Mouse (Mus musculus): ENCODE data around the gene Dhrs3. TPM values are rescaled to one million over a fixed set of nuclear protein-coding genes. Genes with fewer than 3 reads are reported as not detected.
A peak's percentile ranks its signal among the peaks of the same experiment; 100 is the strongest.

Dhrs3 gene
- polyA plus RNA-seq, 1 experiment from 2014 or later: 128 TPM

DNA sequence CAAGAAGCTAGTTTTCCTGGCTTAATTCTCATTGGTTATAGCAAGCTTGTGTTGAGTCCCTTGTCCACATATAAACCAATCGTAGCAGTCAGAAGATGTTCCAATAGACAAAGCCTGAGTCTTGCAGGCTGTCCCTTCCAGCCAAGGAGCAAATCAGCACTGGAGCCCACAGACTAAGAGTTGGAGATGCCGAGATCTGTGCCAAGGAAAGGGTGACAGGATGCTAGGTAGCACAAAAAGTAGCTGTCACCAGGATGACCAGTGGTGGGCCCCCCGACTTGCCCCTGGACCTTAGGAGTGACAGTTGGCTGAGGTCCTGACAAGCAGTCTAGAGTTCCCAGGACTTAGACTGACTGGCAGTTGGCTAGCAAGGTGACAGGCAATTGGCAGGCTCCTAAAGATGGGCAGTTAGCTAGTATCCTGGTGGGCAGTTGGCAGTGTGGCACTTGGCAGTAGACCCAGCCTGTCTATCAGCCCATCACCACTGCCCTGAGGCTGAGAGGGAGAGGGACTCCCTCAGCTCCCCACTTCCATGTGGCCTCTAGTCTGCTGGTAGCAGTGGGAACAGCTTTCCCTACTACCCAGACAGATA lies 44.0 kb downstream of the Dhrs3 start:
- Histone ChIP-seq H3K4me2 (replicated peaks; ENCODE audit: low read depth, low read length) (no peak overlapping the region), H3K36me3 (ENCODE audit: control insufficient read depth, insufficient read depth, low read length) (no peaks in the 10 kb centered on the region), H3K27ac (ENCODE audit: low read length) (no peak overlapping the region), H3K4me3 (ENCODE audit: low read depth, low read length) (no peak overlapping the region), H3K9ac (replicated peaks; ENCODE audit: low read depth, low read length) (no peak overlapping the region), H3K4me1 (ENCODE audit: control insufficient read depth, insufficient read depth, low read length) (peaks cover 4% of the 10 kb centered on the region; the same call in 1 of the 2 replicates), H3K9me3 (ENCODE audit: control insufficient read depth, low read depth, low read length) (no peaks in the 10 kb centered on the region), H3K27me3 (ENCODE audit: control insufficient read depth, insufficient read depth, low read length) (no peaks in the 10 kb centered on the region)
- ATAC-seq (ENCODE audit: insufficient number of reproducible peaks, insufficient read depth, low FRiP score, low read depth): no peak
- WGBS: 93% methylated on average over 3 of the region's 3 CpGs

DNA sequence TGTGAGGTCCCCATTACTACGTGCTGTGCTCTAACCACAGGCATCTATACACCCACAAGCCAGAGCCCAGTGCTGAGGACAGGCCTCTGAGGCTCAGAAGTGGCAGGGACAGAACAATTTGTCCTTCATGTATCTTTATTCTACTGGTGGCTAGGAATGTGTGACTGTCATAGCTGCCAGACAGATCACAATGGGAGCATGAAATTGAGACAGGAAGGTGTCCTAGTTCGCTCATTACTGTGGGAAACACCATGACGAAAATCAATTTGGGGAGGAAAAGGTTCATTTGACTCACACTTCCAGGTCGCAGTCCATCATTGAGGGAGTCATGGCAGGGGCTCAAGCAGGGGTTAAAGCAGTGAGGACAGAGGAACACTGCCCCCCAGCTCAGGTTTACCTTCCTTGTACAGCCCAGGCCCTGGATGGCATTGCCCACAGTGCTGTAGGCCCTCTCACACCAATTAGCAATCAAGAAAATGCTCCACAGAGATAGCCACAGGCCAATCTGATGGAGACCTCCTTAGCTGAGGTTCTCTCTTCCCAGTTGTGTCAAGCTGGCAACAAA lies 47.3 kb downstream of the Dhrs3 start:
- no peak for ATAC-seq (ENCODE audit: insufficient number of reproducible peaks, insufficient read depth, low FRiP score, low read depth)
- Histone ChIP-seq H3K4me1 (ENCODE audit: control insufficient read depth, insufficient read depth, low read length) (peaks cover 4% of the 10 kb centered on the region; the same call in 1 of the 2 replicates), H3K9ac (replicated peaks; ENCODE audit: low read depth, low read length) (no peak overlapping the region), H3K4me2 (replicated peaks; ENCODE audit: low read depth, low read length) (no peak overlapping the region), H3K36me3 (ENCODE audit: control insufficient read depth, insufficient read depth, low read length) (no peaks in the 10 kb centered on the region), H3K27ac (ENCODE audit: low read length) (no peak overlapping the region), H3K4me3 (ENCODE audit: low read depth, low read length) (no peak overlapping the region), H3K9me3 (ENCODE audit: control insufficient read depth, low read depth, low read length) (no peaks in the 10 kb centered on the region), H3K27me3 (ENCODE audit: control insufficient read depth, insufficient read depth, low read length) (no peaks in the 10 kb centered on the region)
- WGBS: 88% methylated on average over 4 of the region's 4 CpGs

DNA sequence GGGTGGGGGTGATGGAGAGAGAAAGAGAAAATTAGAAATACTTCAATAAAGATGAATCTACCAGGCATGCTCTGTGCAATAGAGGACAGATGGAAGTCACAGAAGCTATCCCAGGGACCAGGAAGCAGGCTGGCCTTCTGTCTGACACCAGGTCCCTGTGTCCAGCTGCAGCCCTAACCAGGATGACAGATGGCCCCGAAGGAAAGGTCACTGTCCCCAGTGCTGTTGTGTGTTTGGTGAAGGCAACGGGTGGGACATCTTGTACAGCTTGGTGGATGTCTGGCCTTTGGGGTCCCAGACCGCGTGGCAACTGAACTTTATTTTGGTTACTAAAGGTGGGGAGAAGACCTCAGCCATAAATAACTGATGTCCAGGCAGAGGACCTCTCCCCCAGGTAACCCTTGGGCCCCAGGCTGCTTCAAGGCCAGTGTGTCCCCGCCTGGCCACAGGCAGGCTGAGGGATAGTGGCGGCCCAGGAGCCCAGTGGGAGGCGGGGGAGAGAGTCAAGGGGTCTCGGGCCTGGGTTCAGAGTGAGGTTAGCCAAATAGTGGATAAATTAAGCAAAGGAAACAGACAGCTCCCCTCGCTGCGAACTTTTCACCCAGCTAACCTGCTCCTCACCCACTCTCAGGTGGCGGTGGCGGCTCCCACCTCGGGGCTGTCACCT lies 48.3 kb downstream of the Dhrs3 start:
- no peak; the same call in 1 of the 2 replicates for ATAC-seq (ENCODE audit: insufficient number of reproducible peaks, insufficient read depth, low FRiP score, low read depth)
- H3K4me3 ChIP-seq (ENCODE audit: low read depth, low read length): no peak overlapping the region
- H3K4me2 ChIP-seq (replicated peaks; ENCODE audit: low read depth, low read length): no peak overlapping the region
- 46% methylated on average over 13 of the region's 13 CpGs for WGBS
- H3K9ac ChIP-seq (replicated peaks; ENCODE audit: low read depth, low read length): no peak overlapping the region
- H3K27ac ChIP-seq (ENCODE audit: low read length): no peak overlapping the region
- no peaks in the 10 kb centered on the region for H3K9me3 ChIP-seq (ENCODE audit: control insufficient read depth, low read depth, low read length)
- H3K27me3 ChIP-seq (ENCODE audit: control insufficient read depth, insufficient read depth, low read length): no peaks in the 10 kb centered on the region
- no peaks in the 10 kb centered on the region for H3K36me3 ChIP-seq (ENCODE audit: control insufficient read depth, insufficient read depth, low read length)
- H3K4me1 ChIP-seq (ENCODE audit: control insufficient read depth, insufficient read depth, low read length): peaks cover 4% of the 10 kb centered on the region; the same call in 1 of the 2 replicates

DNA sequence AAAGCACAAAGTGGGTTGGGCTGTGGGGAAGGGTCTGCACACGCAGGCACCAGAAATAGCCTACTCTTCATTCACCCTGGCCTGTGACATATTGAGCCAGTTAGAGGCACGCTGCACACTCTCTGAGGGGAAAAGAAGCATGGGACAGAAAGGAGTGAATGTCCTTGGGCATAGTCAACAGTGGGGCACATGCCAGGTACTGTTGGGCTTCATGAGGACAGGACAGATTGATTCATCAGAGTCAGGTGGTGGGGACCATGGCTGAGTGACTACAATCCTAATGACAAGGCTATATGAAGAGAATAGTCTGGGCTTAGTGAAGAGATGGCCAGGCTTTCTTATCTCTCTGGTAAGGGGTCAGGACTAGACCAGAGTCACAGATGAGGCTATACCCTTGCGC lies 49.8 kb downstream of the Dhrs3 start:
- H3K4me1 ChIP-seq (ENCODE audit: control insufficient read depth, insufficient read depth, low read length): peaks cover 4% of the 10 kb centered on the region; the same call in 1 of the 2 replicates
- H3K4me3 ChIP-seq (ENCODE audit: low read depth, low read length): no peak overlapping the region
- H3K4me2 ChIP-seq (replicated peaks; ENCODE audit: low read depth, low read length): no peak overlapping the region
- H3K9ac ChIP-seq (replicated peaks; ENCODE audit: low read depth, low read length): no peak overlapping the region
- H3K27me3 ChIP-seq (ENCODE audit: control insufficient read depth, insufficient read depth, low read length): no peaks in the 10 kb centered on the region
- ATAC-seq (ENCODE audit: insufficient number of reproducible peaks, insufficient read depth, low FRiP score, low read depth): no peak
- H3K36me3 ChIP-seq (ENCODE audit: control insufficient read depth, insufficient read depth, low read length): no peaks in the 10 kb centered on the region
- H3K27ac ChIP-seq (ENCODE audit: low read length): no peak overlapping the region
- H3K9me3 ChIP-seq (ENCODE audit: control insufficient read depth, low read depth, low read length): no peaks in the 10 kb centered on the region
- 87% methylated on average over 3 of the region's 3 CpGs for whole genome bisulfite sequencing

DNA sequence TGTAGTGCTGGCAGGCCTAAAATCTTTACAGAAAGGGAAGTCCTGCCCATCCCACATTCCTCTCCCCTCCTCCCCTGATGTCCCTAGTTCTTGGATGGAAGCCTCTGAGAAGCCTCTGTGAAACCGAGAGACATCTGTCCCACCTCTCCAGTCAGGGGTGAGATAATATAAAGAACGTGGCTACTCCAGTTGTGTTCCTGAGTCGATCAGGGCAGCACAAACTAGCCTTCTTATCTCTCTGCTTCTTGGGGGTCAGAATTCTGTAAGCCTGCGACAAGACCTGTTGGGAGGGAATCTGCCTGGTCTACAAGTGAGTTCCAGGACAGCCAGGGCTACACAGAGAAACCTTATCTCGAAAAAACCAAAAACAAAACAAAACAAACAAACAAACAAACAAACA lies 50.6 kb downstream of the Dhrs3 start:
- no peak for ATAC-seq (ENCODE audit: insufficient number of reproducible peaks, insufficient read depth, low FRiP score, low read depth)
- 68% methylated on average over 5 of the region's 5 CpGs for WGBS
- no peak overlapping the region for H3K4me2 ChIP-seq (replicated peaks; ENCODE audit: low read depth, low read length)
- no peak overlapping the region for H3K27ac ChIP-seq (ENCODE audit: low read length)
- no peaks in the 10 kb centered on the region for H3K36me3 ChIP-seq (ENCODE audit: control insufficient read depth, insufficient read depth, low read length)
- H3K9ac ChIP-seq (replicated peaks; ENCODE audit: low read depth, low read length): no peak overlapping the region
- no peaks in the 10 kb centered on the region for H3K27me3 ChIP-seq (ENCODE audit: control insufficient read depth, insufficient read depth, low read length)
- peaks cover 11% of the 10 kb centered on the region for H3K4me1 ChIP-seq (ENCODE audit: control insufficient read depth, insufficient read depth, low read length)
- no peak overlapping the region for H3K4me3 ChIP-seq (ENCODE audit: low read depth, low read length)
- H3K9me3 ChIP-seq (ENCODE audit: control insufficient read depth, low read depth, low read length): no peaks in the 10 kb centered on the region

DNA sequence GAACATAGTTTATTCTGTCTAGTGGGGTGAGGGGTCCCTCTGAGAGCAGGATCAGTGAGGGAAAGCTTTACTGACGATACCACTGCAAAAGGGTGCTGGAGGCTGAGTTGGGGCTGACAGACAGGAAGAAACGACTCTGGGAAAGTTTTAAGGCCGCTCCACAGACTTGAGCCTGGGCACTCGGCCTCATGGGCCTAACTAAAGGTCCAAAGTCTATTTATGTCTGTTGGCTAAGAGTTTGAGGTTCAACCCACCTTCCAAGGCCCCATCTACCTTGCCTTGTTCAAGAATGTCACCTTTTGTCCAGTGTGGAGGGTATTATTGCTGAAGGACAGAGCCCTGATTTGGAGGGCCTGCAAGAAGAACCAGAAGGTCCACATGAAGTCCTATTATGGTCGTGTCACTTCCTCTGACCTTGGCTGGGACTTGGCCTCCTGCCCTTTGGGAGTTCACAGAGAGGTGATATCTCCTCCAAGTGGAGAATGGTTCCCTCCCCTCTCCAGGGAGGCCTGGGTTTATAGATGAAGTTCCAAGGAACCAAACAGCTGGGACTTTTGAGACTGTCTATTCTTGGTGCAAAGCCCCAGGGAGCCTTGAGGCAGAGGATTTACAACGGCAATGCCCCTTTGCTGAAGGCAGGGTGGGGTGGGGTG lies 55.2 kb downstream of the Dhrs3 start:
- Histone ChIP-seq H3K9ac (replicated peaks; ENCODE audit: low read depth, low read length) (no peak overlapping the region), H3K4me2 (replicated peaks; ENCODE audit: low read depth, low read length) (no peak overlapping the region), H3K36me3 (ENCODE audit: control insufficient read depth, insufficient read depth, low read length) (no peaks in the 10 kb centered on the region), H3K27ac (ENCODE audit: low read length) (no peak overlapping the region), H3K4me1 (ENCODE audit: control insufficient read depth, insufficient read depth, low read length) (peaks cover 25% of the 10 kb centered on the region), H3K27me3 (ENCODE audit: control insufficient read depth, insufficient read depth, low read length) (no peaks in the 10 kb centered on the region), H3K4me3 (ENCODE audit: low read depth, low read length) (no peak overlapping the region), H3K9me3 (ENCODE audit: control insufficient read depth, low read depth, low read length) (no peaks in the 10 kb centered on the region)
- 48% methylated on average over 6 of the region's 6 CpGs for WGBS
- no peak for ATAC-seq (ENCODE audit: insufficient number of reproducible peaks, insufficient read depth, low FRiP score, low read depth)

DNA sequence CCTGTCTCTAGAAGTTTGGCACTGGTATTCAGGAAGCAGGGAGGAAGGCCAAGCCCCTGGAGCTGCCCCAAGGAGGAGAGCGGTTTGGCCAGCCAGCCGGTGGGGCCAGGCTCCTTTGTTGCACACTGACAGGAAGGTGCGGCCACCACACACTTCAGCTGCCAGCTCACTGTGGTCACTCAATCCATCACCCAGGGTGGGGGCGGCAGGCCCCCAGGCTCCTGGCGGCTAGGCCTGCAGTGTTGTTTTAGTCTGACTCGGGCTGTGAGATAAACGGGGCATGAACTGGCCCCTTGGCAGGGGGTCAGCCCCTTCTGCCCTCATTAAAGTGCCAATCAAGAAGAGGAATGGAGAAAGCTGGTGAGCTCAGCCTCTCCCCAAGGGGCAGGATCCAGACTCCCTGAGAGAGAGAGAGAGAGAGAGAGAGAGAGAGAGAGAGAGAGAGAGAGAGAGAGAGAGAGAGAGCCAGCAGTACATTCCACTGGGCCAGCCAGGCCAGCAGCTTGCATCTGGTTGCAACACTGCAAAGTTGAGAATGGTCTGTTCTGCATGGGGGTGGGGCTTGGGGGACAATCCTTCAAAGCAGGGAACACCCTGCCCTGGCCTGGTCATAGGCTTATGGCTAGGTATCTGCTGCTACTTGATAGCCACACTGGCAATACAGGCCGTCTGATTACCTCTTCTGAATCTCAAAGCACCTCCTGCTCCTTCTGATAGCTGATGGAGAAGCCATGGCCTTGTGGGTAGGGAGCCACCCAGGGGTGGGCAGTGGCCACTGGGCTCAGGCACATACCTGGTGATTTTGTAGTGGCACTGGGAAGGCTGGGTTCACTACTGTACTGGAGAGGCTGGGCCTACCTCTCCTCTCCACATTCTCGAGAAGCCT lies 57.1 kb downstream of the Dhrs3 start:
- peaks cover 25% of the 10 kb centered on the region for H3K4me1 ChIP-seq (ENCODE audit: control insufficient read depth, insufficient read depth, low read length)
- no peak overlapping the region for H3K9ac ChIP-seq (replicated peaks; ENCODE audit: low read depth, low read length)

DNA sequence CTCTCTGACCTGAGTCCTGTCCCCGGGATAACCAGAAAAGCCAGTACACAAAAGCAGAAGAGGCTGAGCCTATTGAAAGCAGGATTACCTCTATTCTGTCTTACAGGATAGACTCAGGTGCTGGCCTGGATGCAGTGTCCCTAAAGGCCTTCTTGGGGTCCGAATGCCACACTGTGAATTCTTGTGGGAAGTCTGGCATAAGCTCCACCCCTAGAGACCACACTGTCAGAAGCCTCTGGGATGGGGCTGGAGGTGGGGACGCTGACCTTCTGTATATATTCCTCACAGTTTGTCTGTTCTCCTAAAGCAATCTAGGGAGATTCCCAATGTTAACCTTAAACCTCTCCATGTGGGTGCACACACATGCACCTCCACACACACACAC lies 57.7 kb downstream of the Dhrs3 start:
- no peak for ATAC-seq (ENCODE audit: insufficient number of reproducible peaks, insufficient read depth, low FRiP score, low read depth)
- Histone ChIP-seq H3K4me3 (ENCODE audit: low read depth, low read length) (no peak overlapping the region), H3K9ac (replicated peaks; ENCODE audit: low read depth, low read length) (no peak overlapping the region), H3K4me1 (ENCODE audit: control insufficient read depth, insufficient read depth, low read length) (peaks cover 25% of the 10 kb centered on the region), H3K9me3 (ENCODE audit: control insufficient read depth, low read depth, low read length) (no peaks in the 10 kb centered on the region), H3K4me2 (replicated peaks; ENCODE audit: low read depth, low read length) (no peak overlapping the region), H3K36me3 (ENCODE audit: control insufficient read depth, insufficient read depth, low read length) (no peaks in the 10 kb centered on the region), H3K27ac (ENCODE audit: low read length) (peak overlapping the region; percentile 13; the same call in 1 of the 2 replicates), H3K27me3 (ENCODE audit: control insufficient read depth, insufficient read depth, low read length) (no peaks in the 10 kb centered on the region)
- WGBS: 62% methylated on average over 3 of the region's 3 CpGs

More for the DNA sequence above, 57.1 kb downstream of the Dhrs3 start:
- Histone ChIP-seq H3K27ac (ENCODE audit: low read length) (peak overlapping the region; percentile 13; the same call in 1 of the 2 replicates), H3K27me3 (ENCODE audit: control insufficient read depth, insufficient read depth, low read length) (no peaks in the 10 kb centered on the region), H3K4me2 (replicated peaks; ENCODE audit: low read depth, low read length) (no peak overlapping the region), H3K4me3 (ENCODE audit: low read depth, low read length) (no peak overlapping the region), H3K9me3 (ENCODE audit: control insufficient read depth, low read depth, low read length) (no peaks in the 10 kb centered on the region), H3K36me3 (ENCODE audit: control insufficient read depth, insufficient read depth, low read length) (no peaks in the 10 kb centered on the region)
- WGBS: 11% methylated on average over 9 of the region's 9 CpGs
- peak; percentile 85 for ATAC-seq (ENCODE audit: insufficient number of reproducible peaks, insufficient read depth, low FRiP score, low read depth)
